Mouse (Mus musculus): ENCODE results near the gene Lrrtm4. TPM values are rescaled to one million over a fixed set of nuclear protein-coding genes. Genes with fewer than 3 reads are reported as not detected.

Gene Lrrtm4
- polyA plus RNA-seq, 1 experiment from 2014 or later: 4.7 TPM

GRCm38 (mm10) chr6:80185489-80186113 is 166.9 kb downstream of the Lrrtm4 start:
- Histone ChIP-seq H3K4me3 (replicated peaks) (no peak overlapping the region), H3K4me1 (peaks cover 9% of the 10 kb centered on the region), H3K36me3 (replicated peaks) (no peaks in the 10 kb centered on the region), H3K9me3 (no peaks in the 10 kb centered on the region), H3K27me3 (no peaks in the 10 kb centered on the region), H3K4me2 (no peak overlapping the region), H3K27ac (peak overlapping the region; percentile 9; the same call in 1 of the 2 replicates), H3K9ac (no peak overlapping the region)
- peak; percentile 78 for ATAC-seq (ENCODE audit: low FRiP score)
- WGBS: 39% methylated on average over 6 of the region's 6 CpGs

- Histone ChIP-seq H3K27ac (no peak overlapping the region), H3K9me3 (no peaks in the 10 kb centered on the region), H3K4me1 (peaks cover 9% of the 10 kb centered on the region), H3K4me3 (replicated peaks) (no peak overlapping the region), H3K9ac (no peak overlapping the region), H3K4me2 (no peak overlapping the region), H3K36me3 (replicated peaks) (no peaks in the 10 kb centered on the region), H3K27me3 (no peaks in the 10 kb centered on the region)
- no peak for ATAC-seq (ENCODE audit: low FRiP score)
- 27% methylated on average over 1 of the region's 1 CpGs for WGBS
Observed at GRCm38 (mm10) chr6:80186791-80187190, 168.1 kb downstream of the Lrrtm4 start.

DNA sequence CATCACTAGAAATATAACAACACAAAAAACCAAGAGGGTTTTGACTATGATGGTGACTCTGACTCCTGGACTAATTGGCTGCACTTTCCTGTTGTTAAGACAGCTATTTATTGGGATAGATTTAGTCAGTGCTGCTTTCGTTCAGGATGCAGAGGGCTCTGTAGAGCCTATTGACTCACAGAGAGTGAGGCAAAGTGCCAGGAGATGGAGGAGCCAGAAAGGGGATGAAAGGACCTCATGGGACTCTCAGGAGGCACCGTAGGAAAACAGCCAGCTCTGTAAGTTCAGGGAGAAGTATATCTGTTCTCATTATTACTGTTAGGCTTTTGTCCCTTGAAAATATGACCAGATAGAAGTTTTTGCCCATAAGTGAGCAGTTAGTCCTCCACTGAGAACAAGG is 190.8 kb downstream of the Lrrtm4 start:
- Histone ChIP-seq H3K9me3 (no peaks in the 10 kb centered on the region), H3K27ac (no peak overlapping the region), H3K36me3 (replicated peaks) (no peaks in the 10 kb centered on the region), H3K27me3 (no peaks in the 10 kb centered on the region), H3K4me1 (no peaks in the 10 kb centered on the region), H3K9ac (no peak overlapping the region), H3K4me2 (no peak overlapping the region), H3K4me3 (replicated peaks) (no peak overlapping the region)
- 39% methylated on average over 2 of the region's 2 CpGs for WGBS
- 0 out of 2 replicates have a peak, but pooled peaks have one; percentile 33 for ATAC-seq (ENCODE audit: low FRiP score)

GRCm38 (mm10) chr6:80210281-80210680 is 191.6 kb downstream of the Lrrtm4 start:
- 92% methylated on average over 5 of the region's 5 CpGs for WGBS
- Histone ChIP-seq H3K4me1 (no peaks in the 10 kb centered on the region), H3K27me3 (no peaks in the 10 kb centered on the region), H3K36me3 (replicated peaks) (no peaks in the 10 kb centered on the region), H3K27ac (no peak overlapping the region), H3K9me3 (no peaks in the 10 kb centered on the region), H3K4me2 (no peak overlapping the region), H3K9ac (no peak overlapping the region), H3K4me3 (replicated peaks) (no peak overlapping the region)
- ATAC-seq (ENCODE audit: low FRiP score): no peak

DNA sequence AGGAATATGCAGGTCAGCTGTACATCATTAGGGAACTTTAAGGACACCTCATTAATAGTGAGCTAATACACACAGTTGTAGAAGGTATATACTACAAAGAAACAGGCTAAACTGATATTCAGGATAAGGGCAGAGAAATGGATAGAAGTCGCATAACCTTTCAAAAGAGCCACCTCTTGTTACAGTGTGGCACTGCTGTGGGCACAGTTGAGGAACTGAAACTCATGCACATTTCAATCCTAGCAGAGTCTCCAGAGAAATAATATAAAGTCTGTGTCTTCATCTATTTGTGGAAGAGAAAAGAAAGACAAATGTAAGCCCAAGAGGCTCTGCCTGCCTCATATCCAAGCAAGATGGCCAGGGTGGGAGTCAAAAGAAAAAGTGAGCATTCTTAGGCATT is 242.9 kb downstream of the Lrrtm4 start:
- Histone ChIP-seq H3K9ac (no peak overlapping the region), H3K27me3 (no peaks in the 10 kb centered on the region), H3K27ac (no peak overlapping the region), H3K4me2 (no peak overlapping the region), H3K9me3 (no peaks in the 10 kb centered on the region), H3K4me3 (replicated peaks) (no peak overlapping the region), H3K4me1 (no peaks in the 10 kb centered on the region), H3K36me3 (replicated peaks) (no peaks in the 10 kb centered on the region)
- ATAC-seq (ENCODE audit: low FRiP score): no peak
- WGBS: 89% methylated on average over 1 of the region's 1 CpGs

GRCm38 (mm10) chr6:80263972-80264371 is 245.3 kb downstream of the Lrrtm4 start:
- WGBS: 85% methylated on average over 4 of the region's 4 CpGs
- Histone ChIP-seq H3K9me3 (no peaks in the 10 kb centered on the region), H3K4me2 (no peak overlapping the region), H3K27me3 (no peaks in the 10 kb centered on the region), H3K36me3 (replicated peaks) (no peaks in the 10 kb centered on the region), H3K4me1 (no peaks in the 10 kb centered on the region), H3K4me3 (replicated peaks) (no peak overlapping the region), H3K9ac (no peak overlapping the region), H3K27ac (no peak overlapping the region)
- no peak for ATAC-seq (ENCODE audit: low FRiP score)

DNA sequence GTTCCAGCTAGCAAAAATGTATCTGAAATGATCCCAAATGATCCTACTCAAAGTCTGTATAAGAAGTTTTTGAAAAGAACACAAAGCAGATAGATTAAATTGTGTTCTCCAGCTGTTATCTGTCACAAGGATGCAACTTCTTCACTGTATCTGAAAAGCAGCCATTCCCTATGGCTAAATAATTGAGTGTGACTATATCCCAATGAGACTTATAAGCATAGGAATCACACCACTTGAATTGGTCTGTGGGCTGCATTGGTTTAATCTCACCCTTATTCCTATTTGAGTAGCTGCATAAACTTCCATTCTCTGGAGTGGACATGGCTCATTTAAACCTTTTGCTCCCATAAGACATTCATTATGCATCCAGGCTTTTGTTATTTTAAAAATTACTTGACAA is 245.9 kb downstream of the Lrrtm4 start:
- no peaks in the 10 kb centered on the region for H3K27me3 ChIP-seq
- H3K4me1 ChIP-seq: no peaks in the 10 kb centered on the region
- no peak overlapping the region for H3K4me3 ChIP-seq (replicated peaks)
- ATAC-seq (ENCODE audit: low FRiP score): no peak
- no peaks in the 10 kb centered on the region for H3K36me3 ChIP-seq (replicated peaks)
- H3K4me2 ChIP-seq: no peak overlapping the region
- H3K9me3 ChIP-seq: no peaks in the 10 kb centered on the region
- no peak overlapping the region for H3K9ac ChIP-seq
- H3K27ac ChIP-seq: no peak overlapping the region

DNA sequence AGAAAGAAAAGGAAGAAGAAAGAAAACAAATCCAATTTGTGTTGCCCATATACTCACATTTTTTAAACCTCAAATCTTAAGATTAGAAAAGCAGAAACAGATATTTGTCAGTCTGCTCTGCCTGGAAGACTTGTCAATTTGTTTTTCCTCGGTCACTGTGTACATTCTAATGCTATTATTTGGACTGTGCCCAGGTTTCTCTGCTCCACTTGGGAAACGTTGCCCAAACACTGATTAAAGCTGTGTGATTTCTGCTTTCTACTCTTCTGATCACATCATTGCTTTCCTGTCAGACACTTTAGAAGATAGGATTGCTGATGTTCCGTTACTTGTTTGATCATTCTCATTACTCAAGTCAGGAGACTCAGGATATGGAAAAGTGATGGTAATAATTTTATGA is 247.1 kb downstream of the Lrrtm4 start:
- Histone ChIP-seq H3K4me2 (no peak overlapping the region), H3K27ac (no peak overlapping the region), H3K4me3 (replicated peaks) (no peak overlapping the region), H3K9me3 (no peaks in the 10 kb centered on the region), H3K4me1 (no peaks in the 10 kb centered on the region), H3K9ac (no peak overlapping the region), H3K36me3 (replicated peaks) (no peaks in the 10 kb centered on the region), H3K27me3 (no peaks in the 10 kb centered on the region)
- no peak for ATAC-seq (ENCODE audit: low FRiP score)
- WGBS: 78% methylated on average over 3 of the region's 3 CpGs

DNA sequence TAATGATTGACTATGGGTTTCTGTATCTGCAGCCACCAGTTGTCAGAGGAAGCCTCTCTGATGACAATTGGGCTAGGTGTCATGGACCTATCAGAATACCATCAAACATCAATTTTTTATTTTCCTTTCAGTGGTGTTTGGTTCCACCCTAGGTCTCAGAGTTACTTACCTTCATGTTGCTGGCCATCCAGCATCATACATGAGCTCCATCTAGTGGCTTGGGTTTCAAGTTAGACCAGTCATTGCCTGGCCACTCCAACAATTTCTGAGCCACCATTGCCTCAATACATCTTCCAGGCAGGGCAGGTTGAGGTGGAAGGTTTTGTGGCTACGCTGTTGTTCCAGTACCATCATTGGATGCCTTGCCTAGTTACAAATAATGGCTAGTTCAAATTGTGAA is 268.3 kb downstream of the Lrrtm4 start:
- no peak for ATAC-seq (ENCODE audit: low FRiP score)
- no peak overlapping the region for H3K4me3 ChIP-seq (replicated peaks)
- no peaks in the 10 kb centered on the region for H3K4me1 ChIP-seq
- no peak overlapping the region for H3K9ac ChIP-seq
- WGBS: 81% methylated on average over 1 of the region's 1 CpGs
- H3K4me2 ChIP-seq: no peak overlapping the region
- no peaks in the 10 kb centered on the region for H3K9me3 ChIP-seq
- no peaks in the 10 kb centered on the region for H3K36me3 ChIP-seq (replicated peaks)
- no peak overlapping the region for H3K27ac ChIP-seq
- H3K27me3 ChIP-seq: no peaks in the 10 kb centered on the region

- Histone ChIP-seq H3K27me3 (no peaks in the 10 kb centered on the region), H3K4me2 (no peak overlapping the region), H3K4me1 (no peaks in the 10 kb centered on the region), H3K9me3 (no peaks in the 10 kb centered on the region), H3K4me3 (replicated peaks) (no peak overlapping the region), H3K36me3 (replicated peaks) (no peaks in the 10 kb centered on the region), H3K9ac (no peak overlapping the region), H3K27ac (no peak overlapping the region)
- no peak for ATAC-seq (ENCODE audit: low FRiP score)
Observed at GRCm38 (mm10) chr6:80301871-80302270, 283.2 kb downstream of the Lrrtm4 start.

DNA sequence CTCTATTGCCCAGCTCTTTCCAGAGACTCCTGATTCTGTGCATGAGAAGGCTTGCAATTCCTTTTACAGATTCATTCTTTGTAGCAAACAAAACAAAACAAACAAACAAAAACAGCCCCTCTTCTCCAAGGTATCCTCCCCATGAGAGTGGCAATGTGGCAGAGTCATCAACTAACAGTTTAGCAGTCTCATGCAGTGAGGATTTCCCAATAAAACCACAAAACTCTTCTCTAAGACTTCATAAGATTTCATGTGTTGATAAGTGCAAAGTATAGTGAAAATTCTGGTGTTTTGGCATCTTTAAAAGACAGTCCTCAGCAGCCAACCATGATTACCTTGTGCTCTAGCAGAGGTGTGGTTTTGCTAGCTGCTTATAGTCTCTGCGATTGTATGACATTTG is 284.9 kb downstream of the Lrrtm4 start:
- ATAC-seq (ENCODE audit: low FRiP score): no peak
- H3K9me3 ChIP-seq: no peaks in the 10 kb centered on the region
- no peaks in the 10 kb centered on the region for H3K36me3 ChIP-seq (replicated peaks)
- no peak overlapping the region for H3K4me2 ChIP-seq
- H3K27ac ChIP-seq: no peak overlapping the region
- 94% methylated on average over 1 of the region's 1 CpGs for WGBS
- no peak overlapping the region for H3K4me3 ChIP-seq (replicated peaks)
- H3K4me1 ChIP-seq: no peaks in the 10 kb centered on the region
- H3K9ac ChIP-seq: no peak overlapping the region
- no peaks in the 10 kb centered on the region for H3K27me3 ChIP-seq

- no peak overlapping the region for H3K4me2 ChIP-seq
- no peaks in the 10 kb centered on the region for H3K27me3 ChIP-seq
- no peaks in the 10 kb centered on the region for H3K36me3 ChIP-seq (replicated peaks)
- H3K27ac ChIP-seq: no peak overlapping the region
- H3K4me1 ChIP-seq: no peaks in the 10 kb centered on the region
- no peak overlapping the region for H3K4me3 ChIP-seq (replicated peaks)
- H3K9ac ChIP-seq: no peak overlapping the region
- 92% methylated on average over 3 of the region's 3 CpGs for WGBS
- no peaks in the 10 kb centered on the region for H3K9me3 ChIP-seq
- ATAC-seq (ENCODE audit: low FRiP score): no peak
Observed at GRCm38 (mm10) chr6:80328391-80328790, 309.7 kb downstream of the Lrrtm4 start.

DNA sequence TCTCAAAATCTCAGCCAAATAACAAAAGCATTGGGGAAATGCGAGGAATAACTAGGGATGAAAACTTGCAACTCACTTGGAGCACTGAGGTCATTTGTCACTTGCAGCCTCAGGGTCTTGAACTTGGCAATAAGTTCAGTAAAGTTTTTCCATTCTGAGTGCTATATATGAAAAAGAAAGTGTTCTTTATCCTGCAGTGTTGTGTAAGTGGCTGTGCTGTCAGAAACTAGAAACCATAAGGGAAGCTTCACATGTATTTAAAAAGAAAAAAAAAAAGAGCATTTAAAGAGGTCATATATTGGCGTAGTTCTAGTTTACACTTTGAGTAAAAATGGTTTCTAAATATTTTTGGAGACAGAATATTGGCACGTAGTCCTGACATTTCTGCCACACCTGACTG is 313.1 kb downstream of the Lrrtm4 start:
- H3K4me1 ChIP-seq: no peaks in the 10 kb centered on the region
- H3K9me3 ChIP-seq: no peaks in the 10 kb centered on the region
- no peak for ATAC-seq (ENCODE audit: low FRiP score)
- H3K4me3 ChIP-seq (replicated peaks): no peak overlapping the region
- no peak overlapping the region for H3K4me2 ChIP-seq
- H3K36me3 ChIP-seq (replicated peaks): no peaks in the 10 kb centered on the region
- no peak overlapping the region for H3K27ac ChIP-seq
- no peak overlapping the region for H3K9ac ChIP-seq
- H3K27me3 ChIP-seq: no peaks in the 10 kb centered on the region
- 88% methylated on average over 3 of the region's 3 CpGs for WGBS
